Mouse (Mus musculus): Measurements from ENCODE around the gene Chn2.

GRCm38 (mm10) chr6:54057661-54058060 is 18.3 kb downstream of the Chn2 start:
- TF ChIP-seq GATA1 (IDR thresholded peaks at IDR 0.05; ENCODE audit: borderline replicate concordance, low read length) (no peak), FLI1 (IDR thresholded peaks at IDR 0.05; ENCODE audit: low read length) (no peak)
